Mouse (Mus musculus) 3T3-L1 (cell line): ENCODE results near the gene Frmd4a.
A peak's percentile ranks its signal among the peaks of the same experiment; 100 is the strongest.
"Not testable (repeated sequence)": the region's sequence is repeated elsewhere in the genome, so short reads cannot be mapped to it uniquely, and the experiment has no call there.

Source experiments
- DNase-seq: peaks from one replicate; pipeline ENCODE4 v3.0.0-alpha.2; 2015; ENCODE audit warnings: low read depth, low spot score

The Frmd4a gene

DNA sequence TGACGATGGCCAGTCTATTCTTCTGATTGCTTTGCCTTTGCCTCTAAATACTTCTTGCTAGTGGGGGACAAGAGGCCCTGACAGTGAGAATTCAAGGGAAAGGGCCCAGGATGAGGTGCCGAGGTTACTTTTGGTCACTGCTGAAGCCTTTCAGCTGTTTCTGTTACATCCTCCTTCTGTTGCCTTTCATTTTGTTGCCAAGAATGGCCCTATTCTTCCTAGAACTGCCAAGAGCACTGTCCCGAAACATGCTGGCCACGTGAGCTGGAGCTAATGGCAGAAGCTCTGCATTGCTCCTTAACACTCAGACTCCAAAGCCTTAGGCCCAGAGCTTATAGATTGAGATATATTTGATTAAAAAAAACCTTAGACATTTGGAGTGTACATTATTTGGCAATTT, 178.5 kb downstream of the Frmd4a start:
- DNase-seq: no peak

DNA sequence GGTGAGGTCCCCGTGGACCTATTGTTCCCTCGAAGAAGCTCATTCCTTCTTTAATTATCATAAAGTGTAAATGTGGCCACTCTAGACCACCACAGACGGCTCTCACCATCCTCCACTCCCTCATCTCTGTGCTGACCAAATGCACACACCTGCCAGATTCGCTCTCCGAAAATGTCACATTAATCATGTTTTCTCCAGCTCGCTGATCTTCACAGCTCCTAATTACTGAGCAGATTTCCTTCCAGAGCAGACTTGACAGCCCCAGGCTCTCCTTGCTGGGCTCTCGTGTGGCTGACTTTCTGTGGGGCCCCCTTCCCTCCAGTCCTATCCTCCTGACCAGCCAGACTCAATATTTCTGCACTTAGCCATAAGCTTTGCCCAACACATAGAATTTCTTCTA, 191.7 kb downstream of the Frmd4a start:
- DNase-seq: no peak

- no peak for DNase-seq
Measured at GRCm38 (mm10) chr2:4222497-4222828, 204.9 kb downstream of the Frmd4a start.

DNA sequence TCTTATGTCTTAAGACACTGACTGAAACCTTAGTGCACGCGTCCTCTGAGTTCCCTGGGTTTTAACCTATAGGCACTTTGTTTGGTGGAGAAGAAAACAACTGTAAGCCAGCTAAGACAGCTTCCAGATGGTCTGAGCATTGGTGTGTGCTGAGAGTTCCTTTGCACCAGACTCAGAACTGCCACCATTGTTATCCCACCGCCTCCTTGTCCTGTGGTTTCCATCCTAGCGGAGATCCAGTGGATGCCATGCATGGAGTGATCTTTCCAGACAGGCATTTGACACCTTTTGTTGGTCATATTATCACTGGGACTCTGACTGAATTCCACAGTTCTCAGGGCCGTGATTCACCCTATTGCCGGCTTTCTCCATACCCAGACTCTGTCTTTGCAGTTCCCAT, 205.8 kb downstream of the Frmd4a start:
- peak; percentile 3 for DNase-seq

GRCm38 (mm10) chr2:4226941-4227558, 209.5 kb downstream of the Frmd4a start:
- DNase-seq: no peak

DNA sequence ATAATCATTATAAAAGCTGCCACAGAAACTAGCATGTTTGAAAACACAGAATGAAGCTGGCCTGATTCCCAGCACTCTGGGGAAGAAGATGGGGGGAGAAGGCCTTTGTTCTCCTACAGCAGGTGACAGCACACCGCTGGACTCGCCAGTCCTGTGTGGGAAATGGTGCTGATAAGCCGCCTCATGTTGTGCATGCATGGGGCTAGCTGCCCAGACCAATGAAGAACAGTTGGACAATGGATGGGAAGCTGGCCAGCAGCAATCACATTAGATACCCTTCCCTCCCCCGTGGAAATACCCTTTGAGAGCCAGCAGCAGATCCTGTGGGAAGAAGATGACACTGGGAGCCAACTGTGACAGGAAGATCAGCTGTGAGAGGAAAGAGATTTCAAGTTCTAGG, 210.0 kb downstream of the Frmd4a start:
- no peak for DNase-seq

GRCm38 (mm10) chr2:4228510-4228909, 211.0 kb downstream of the Frmd4a start:
- DNase-seq: no peak

DNA sequence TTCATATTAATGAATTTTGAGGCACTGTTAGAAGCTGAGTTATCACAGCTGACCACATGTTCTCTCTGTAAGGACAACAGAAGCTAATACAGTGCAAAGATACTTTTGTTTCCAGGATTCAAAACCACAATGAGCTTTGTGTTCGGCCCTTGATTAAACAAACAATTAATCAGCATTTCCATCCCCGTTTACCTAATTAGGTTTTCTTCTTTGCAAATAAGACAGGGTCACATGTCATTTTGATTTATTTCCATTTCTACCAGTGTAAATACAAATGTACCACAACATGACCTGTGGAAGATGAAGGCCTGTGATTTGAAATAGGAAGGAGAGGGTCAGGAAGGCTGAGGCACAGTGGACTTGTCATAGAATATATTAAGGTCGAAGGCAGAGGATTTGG, 214.8 kb downstream of the Frmd4a start:
- DNase-seq: no peak

GRCm38 (mm10) chr2:4232761-4233322, 215.3 kb downstream of the Frmd4a start:
- DNase-seq: no peak

DNA sequence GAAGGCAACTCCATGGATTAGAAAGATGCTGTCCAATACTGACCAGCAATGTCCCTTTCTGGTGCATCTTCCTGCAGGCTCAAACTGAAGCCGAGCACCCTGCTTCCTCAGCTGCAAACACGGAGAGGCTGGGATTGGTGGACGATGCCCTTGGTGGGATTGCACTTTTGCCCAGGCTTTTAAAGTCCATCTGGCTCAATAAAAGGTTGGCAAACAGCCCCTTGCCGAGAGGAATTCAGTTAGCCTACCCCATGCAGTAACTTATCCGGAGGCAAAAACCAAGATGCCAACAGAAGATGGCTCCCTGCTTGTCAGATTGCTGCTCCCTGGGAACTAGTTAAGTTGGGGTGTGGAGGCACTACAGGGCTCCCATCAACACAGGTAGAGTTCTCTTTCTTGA, 220.2 kb downstream of the Frmd4a start:
- DNase-seq: no peak

DNA sequence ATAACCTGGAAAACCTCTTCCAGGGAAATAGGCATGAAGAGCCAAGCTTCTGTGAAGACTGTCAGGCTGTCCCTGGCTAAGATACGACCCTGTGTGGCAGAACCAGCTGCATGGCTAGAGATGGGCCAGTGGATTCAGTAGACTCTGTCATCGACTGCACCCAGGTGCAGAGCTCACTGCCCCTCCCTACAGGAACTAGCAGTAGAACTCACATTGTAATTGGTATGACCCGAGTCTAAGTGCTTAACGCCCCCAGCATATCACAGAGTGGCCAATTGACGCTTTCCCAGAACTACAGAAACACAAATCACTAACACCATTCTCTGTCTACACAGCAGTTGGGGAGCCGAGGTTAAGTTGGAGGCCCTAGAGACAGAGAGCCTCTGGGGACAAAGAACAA, 232.2 kb downstream of the Frmd4a start:
- DNase-seq: no peak

DNA sequence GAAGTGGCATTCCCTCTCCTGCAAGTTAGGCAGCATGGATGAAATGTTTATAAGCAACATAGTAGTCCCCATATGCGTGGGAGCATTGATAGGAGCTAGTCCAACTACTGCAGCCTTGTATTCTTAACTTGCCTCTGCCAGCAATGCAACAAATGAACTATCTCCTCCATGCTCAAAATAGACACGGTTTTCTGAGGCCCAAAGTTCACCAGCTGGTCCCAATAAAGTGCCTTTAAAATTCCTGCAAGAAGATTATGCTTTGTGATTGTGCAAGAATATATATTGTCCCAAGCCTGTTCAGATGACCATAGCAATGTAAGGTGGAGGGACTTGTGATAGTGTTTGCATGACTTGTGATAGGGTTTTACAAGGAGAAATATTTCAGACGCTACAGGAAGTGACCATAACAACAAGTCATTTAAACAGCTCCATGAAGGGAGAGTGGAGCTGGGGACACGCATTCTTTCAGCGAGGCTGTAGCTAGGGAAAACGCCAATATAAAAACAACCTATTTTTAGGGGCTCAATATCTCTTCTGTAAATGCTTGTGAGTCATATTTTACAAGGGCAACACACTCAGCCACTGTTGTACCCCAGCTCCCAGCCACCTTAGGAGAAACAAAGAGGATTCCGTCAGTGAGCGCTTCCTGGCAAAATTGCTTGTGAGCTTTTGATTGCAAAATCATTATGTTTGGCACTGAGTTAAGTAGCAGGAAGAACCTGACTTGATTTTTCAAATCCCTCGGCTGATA, 235.2 kb downstream of the Frmd4a start:
- peak; percentile 29 for DNase-seq

DNA sequence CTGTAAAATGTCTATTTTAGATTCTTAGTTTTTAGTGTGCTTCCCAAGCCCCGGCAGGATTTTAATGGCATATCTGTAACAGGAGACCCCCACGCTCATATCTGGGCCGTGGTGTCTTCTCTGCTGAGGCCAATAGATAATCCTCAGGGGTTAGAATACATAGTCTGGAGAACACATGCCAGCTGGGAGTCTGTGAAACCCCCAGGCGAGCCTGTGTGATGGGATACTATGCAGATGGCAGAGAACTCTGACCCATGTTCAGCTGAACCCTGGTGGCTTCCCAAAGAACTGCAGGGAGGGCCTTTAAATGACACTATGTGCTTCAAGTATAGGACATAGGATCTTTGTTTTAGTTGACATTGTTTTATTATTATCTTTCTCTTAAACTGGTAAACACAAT, 235.8 kb downstream of the Frmd4a start:
- peak; percentile 72 for DNase-seq

- DNase-seq: no peak
Measured at GRCm38 (mm10) chr2:4254083-4254482, 236.6 kb downstream of the Frmd4a start.

GRCm38 (mm10) chr2:4256242-4256641, 238.7 kb downstream of the Frmd4a start:
- no peak for DNase-seq

DNA sequence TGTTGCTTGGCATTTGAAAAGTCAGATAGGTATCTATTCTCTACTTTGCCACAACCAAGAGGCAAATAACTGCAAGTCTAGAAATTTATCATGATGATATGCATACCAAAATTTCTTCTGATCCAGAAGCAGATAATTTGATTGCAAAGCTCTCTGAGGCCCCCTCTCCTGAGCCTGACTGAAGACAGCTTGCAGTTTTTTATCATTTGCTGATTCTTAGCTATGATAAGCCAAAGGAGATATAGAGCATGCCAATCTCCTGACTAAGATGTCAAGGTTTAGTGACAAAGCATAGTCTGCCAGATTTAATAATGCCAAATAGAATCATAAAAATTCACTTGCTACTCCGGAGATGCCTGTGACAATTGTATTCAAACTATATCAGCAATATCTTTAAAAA, 240.1 kb downstream of the Frmd4a start:
- DNase-seq: no peak

GRCm38 (mm10) chr2:4258803-4259202, 241.3 kb downstream of the Frmd4a start:
- not testable (repeated sequence) for DNase-seq

- DNase-seq: peak; percentile 12
Measured at GRCm38 (mm10) chr2:4260324-4261058, 243.0 kb downstream of the Frmd4a start.

DNA sequence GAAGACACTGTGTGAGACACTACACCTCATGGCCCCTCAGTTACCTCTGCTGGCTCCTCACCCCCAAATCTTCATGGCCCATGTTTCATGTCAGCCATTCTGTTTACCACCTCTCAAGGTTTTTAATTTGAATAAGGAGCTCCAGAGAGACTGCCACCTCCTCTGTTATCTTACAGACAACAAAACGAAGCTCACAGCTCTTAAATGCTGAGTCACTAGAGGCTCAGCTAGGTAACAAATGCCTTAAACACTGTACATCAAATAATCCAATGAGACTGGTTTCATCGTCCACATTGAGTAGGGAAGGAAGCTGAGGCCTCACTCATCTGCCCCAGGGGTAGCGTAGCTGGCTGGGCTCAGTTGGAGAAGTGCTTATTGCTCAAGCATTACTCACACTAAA, 245.2 kb downstream of the Frmd4a start:
- DNase-seq: peak; percentile 39

DNA sequence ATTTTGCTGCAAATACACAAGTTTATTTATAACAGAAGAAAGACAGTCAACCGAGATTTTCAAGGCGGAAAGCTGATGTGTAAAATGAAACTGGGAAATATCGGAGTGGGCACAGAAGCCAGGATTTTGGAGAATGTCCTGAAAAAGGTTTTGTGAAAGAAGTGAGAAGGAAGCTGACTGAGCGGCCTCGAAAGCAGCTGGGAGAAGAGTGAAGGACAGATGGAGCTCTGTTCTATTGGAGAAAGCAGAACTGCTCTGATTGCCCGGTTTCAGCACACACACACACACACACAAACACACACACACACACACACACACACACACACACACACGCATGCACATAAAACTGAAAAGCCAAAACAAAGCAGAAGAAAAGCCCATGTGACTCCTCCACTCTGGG, 249.9 kb downstream of the Frmd4a start:
- no peak for DNase-seq

DNA sequence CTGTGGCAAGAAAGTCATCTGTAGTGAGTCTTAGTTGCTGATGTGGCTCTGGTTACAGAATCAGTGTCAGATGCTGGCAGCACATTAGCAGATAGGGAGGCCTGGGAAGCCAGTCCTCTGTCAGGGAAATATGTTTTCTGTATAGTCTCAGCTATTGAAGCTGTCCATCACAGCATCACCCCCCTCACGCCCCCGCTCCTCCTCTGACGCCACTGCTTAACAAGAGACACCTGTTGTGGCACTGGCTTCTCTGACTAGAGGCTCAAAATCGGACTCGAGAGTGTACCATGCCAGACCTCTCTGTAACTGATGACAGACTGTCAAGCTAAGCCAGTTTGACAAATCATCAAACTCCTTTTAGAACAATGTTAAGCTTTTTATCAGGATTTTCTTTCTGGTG, 265.3 kb downstream of the Frmd4a start:
- DNase-seq: peak; percentile 37

GRCm38 (mm10) chr2:4285693-4286291, 268.3 kb downstream of the Frmd4a start:
- DNase-seq: no peak
